Mouse (Mus musculus): Measurements from ENCODE around the gene C1s2.
"Not testable (repeated sequence)": the region's sequence is repeated elsewhere in the genome, so short reads cannot be mapped to it uniquely, and the experiment has no call there.

The C1s2 gene

GRCm38 (mm10) chr6:124635985-124636384, at the start of gene C1s2:
Gene C1s2, minus strand, starts transcription at chr6:124636085.
- not testable (repeated sequence) for DNase-seq (ENCODE audit: low spot score in 2 of 2)

GRCm38 (mm10) chr6:124683591-124684417, 47.9 kb upstream of the C1s2 start:
- peak in 1 of 2 experiments; percentile 34 for DNase-seq (ENCODE audit: low spot score in 2 of 2)

GRCm38 (mm10) chr6:124682291-124682690, 46.4 kb upstream of the C1s2 start:
- not testable (repeated sequence) for DNase-seq (ENCODE audit: low spot score in 2 of 2)

GRCm38 (mm10) chr6:124679486-124679885, 43.6 kb upstream of the C1s2 start:
- DNase-seq (ENCODE audit: low spot score in 2 of 2) = peak in 1 of 2 experiments; percentile 26

- DNase-seq (ENCODE audit: low spot score in 2 of 2) = no peak
Measured at GRCm38 (mm10) chr6:124678769-124679168, 42.9 kb upstream of the C1s2 start.

- DNase-seq (ENCODE audit: low spot score in 2 of 2) = no peak
Measured at GRCm38 (mm10) chr6:124676171-124676570, 40.3 kb upstream of the C1s2 start.

GRCm38 (mm10) chr6:124674591-124674990, 38.7 kb upstream of the C1s2 start:
- DNase-seq (ENCODE audit: low spot score in 2 of 2) = no peak

- peak; percentile 48 to 69 for DNase-seq (ENCODE audit: low spot score in 2 of 2)
Measured at GRCm38 (mm10) chr6:124673619-124674018, 37.7 kb upstream of the C1s2 start.

- no peak for DNase-seq (ENCODE audit: low spot score in 2 of 2)
Measured at GRCm38 (mm10) chr6:124672100-124672499, 36.2 kb upstream of the C1s2 start.

- no peak for DNase-seq (ENCODE audit: low spot score in 2 of 2)
Measured at GRCm38 (mm10) chr6:124670281-124670900, 34.5 kb upstream of the C1s2 start.

GRCm38 (mm10) chr6:124669234-124669859, 33.5 kb upstream of the C1s2 start:
- DNase-seq (ENCODE audit: low spot score in 2 of 2) = no peak

GRCm38 (mm10) chr6:124665011-124665410, 29.1 kb upstream of the C1s2 start:
- DNase-seq (ENCODE audit: low spot score in 2 of 2) = no peak

GRCm38 (mm10) chr6:124664256-124664655, 28.4 kb upstream of the C1s2 start:
- DNase-seq (ENCODE audit: low spot score in 2 of 2) = no peak

GRCm38 (mm10) chr6:124663424-124663795, 27.5 kb upstream of the C1s2 start:
- DNase-seq (ENCODE audit: low spot score in 2 of 2) = peak in 1 of 2 experiments; percentile 29

- DNase-seq (ENCODE audit: low spot score in 2 of 2) = peak; percentile 97 to 98
Measured at GRCm38 (mm10) chr6:124662477-124663423, 26.9 kb upstream of the C1s2 start, which contains the start of gene Lpcat3. Gene Lpcat3, plus strand, starts transcription at chr6:124663027.

- DNase-seq (ENCODE audit: low spot score in 2 of 2) = no peak
Measured at GRCm38 (mm10) chr6:124661995-124662394, 26.1 kb upstream of the C1s2 start.

- no peak for DNase-seq (ENCODE audit: low spot score in 2 of 2)
Measured at GRCm38 (mm10) chr6:124661156-124661806, 25.4 kb upstream of the C1s2 start.

- DNase-seq (ENCODE audit: low spot score in 2 of 2) = no peak
Measured at GRCm38 (mm10) chr6:124658067-124658466, 22.2 kb upstream of the C1s2 start.

- no peak for DNase-seq (ENCODE audit: low spot score in 2 of 2)
Measured at GRCm38 (mm10) chr6:124655893-124656292, 20.0 kb upstream of the C1s2 start.

GRCm38 (mm10) chr6:124646394-124646793, 10.5 kb upstream of the C1s2 start:
- no peak for DNase-seq (ENCODE audit: low spot score in 2 of 2)

- DNase-seq (ENCODE audit: low spot score in 2 of 2) = peak; percentile 51 to 61
Measured at GRCm38 (mm10) chr6:124640997-124641396, 5.1 kb upstream of the C1s2 start.

Measured in right cerebral cortex, adult 2 months (tissue).